Mouse (Mus musculus) heart, adult 2 months (tissue): ENCODE measurements around the gene Rnf168. TPM values are rescaled to one million over a fixed set of nuclear protein-coding genes. Genes with fewer than 3 reads are reported as not detected.

Source experiments
- DNase-seq, 2 experiments: peaks; one replicate each; pipeline ENCODE4 v3.0.0; 2021
- H3K27ac ChIP-seq: fragments of 200-600 bp; 2 replicates; pipeline ENCODE4 v1.8.1; 2022
- H3K27me3 ChIP-seq: fragments of 200-500 bp; 2 replicates; pipeline ENCODE4 v1.6.1; 2012; ENCODE audit warnings: mild to moderate bottlenecking, low read length, inconsistent platforms, mixed read lengths; ENCODE audit not compliant: control insufficient read depth, insufficient read depth
- H3K36me3 ChIP-seq: fragments of 200-500 bp; 2 replicates; pipeline ENCODE4 v1.6.1; 2012; ENCODE audit warnings: low read length, inconsistent platforms; ENCODE audit not compliant: control insufficient read depth, insufficient read depth
- H3K4me1 ChIP-seq: fragments of 200-500 bp; 2 replicates; pipeline ENCODE4 v1.6.1; 2011; ENCODE audit warnings: low read length; ENCODE audit not compliant: control insufficient read depth, insufficient read depth
- H3K4me3 ChIP-seq: fragments of 200-600 bp; 2 replicates; pipeline ENCODE4 v1.8.1; 2022
- H3K79me2 ChIP-seq: fragments of 200-500 bp; replicated peaks from 2 replicates; pipeline ENCODE4 v1.6.1; 2012; ENCODE audit warnings: mild to moderate bottlenecking, inconsistent platforms, low read length, moderate library complexity, mixed read lengths; ENCODE audit not compliant: control insufficient read depth, insufficient read depth
- H3K9ac ChIP-seq: fragments of 200-500 bp; 2 replicates; pipeline ENCODE4 v1.6.1; 2012; ENCODE audit warnings: low read depth, mild to moderate bottlenecking, control low read depth, inconsistent platforms, low read length, mixed read lengths
- CTCF ChIP-seq: fragments of 200-600 bp; IDR thresholded peaks from 2 replicates; pipeline ENCODE4 v1.8.1; 2022; ENCODE audit warnings: antibody characterized with exemption, mild to moderate bottlenecking, moderate library complexity
- EP300 ChIP-seq: fragments of 200-500 bp; IDR thresholded peaks from 2 replicates; pipeline ENCODE4 v1.6.1; 2011; ENCODE audit warnings: low read depth, low read length, control low read depth; ENCODE audit not compliant: insufficient read depth
- POLR2A ChIP-seq: fragments of 200-500 bp; IDR thresholded peaks from 2 replicates; pipeline ENCODE4 v1.6.1; 2011; ENCODE audit warnings: mild to moderate bottlenecking, low read depth, low read length, control low read depth; ENCODE audit not compliant: insufficient read depth
- WGBS: fragments of 180-500 bp; shearing (Covaris S2); methylation state at CpG from one replicate; pipeline ENCODE4 v1.1.7; 2018; 5-methylcytosine and 5-hydroxymethylcytosine counted together
- intact Hi-C: fragments of 180-260 bp; cut with DNase I; formaldehyde crosslinking; loops from one replicate; pipeline ENCODE4 v1.15.1; 2025
- polyA plus RNA-seq: library from polyadenylated mRNA; depleted of rRNA; stranded (reverse); fragments of >200 nt; gene quantifications from 2 replicates; pipeline ENCODE4 v1.2.3, GENCODE M21; 2012
- total RNA-seq, 2 experiments: library from RNA; stranded (reverse); gene quantifications; 2 replicates each; pipeline ENCODE4 v1.2.3; 2021

Gene Rnf168
- total and polyA plus RNA-seq, 3 experiments: 4.6 to 14.0 (median 12.2) TPM

DNA sequence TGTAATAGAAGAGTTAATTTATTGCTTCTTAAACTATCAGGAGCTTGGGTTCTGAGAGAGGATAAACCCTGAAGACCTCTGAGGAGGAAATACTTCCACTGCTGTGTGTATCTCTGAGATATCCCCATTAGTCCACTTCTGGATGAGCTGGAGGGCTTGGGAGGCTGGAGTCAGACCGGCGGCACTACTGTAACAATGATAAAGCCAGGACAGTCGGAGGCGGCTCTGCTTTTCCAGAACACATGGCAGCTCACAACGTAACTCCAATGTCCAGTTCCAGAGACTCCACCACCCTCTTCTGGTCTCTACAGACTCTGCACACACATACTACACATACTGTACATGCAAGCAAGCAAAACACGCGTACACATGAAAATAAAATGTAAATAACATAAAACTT lies 26.6 kb downstream of the Rnf168 start:
- 89% methylated on average over 7 of the region's 7 CpGs for WGBS
- TF ChIP-seq CTCF (no peak), POLR2A (no peak), EP300 (no peak)

DNA sequence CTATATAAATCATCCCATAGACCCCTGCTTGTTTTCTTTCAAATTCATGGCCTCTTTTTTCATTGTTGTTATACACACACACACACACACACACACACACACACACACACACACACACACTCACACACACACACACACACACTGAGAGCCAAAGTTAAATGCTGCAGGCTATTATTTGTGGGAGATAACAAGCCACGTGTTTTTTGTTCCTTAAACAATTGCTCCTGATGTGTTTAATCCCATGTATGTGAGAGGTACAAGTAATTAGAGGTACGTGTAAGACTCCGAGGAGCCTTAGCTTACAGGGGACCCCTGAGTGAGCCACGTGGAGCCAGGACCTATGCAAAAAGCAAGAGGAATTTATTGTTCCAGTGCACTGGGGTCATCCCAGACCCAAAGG lies 34.7 kb downstream of the Rnf168 start:
- 85% methylated on average over 4 of the region's 4 CpGs for WGBS
- Histone ChIP-seq H3K4me3 (no peak overlapping the region), H3K9ac (no peak overlapping the region), H3K36me3 (no peaks in the 10 kb centered on the region), H3K4me1 (no peaks in the 10 kb centered on the region), H3K27me3 (no peaks in the 10 kb centered on the region), H3K27ac (no peak overlapping the region), H3K79me2 (no peaks in the 10 kb centered on the region)
- no peak for TF ChIP-seq EP300
- no peak for TF ChIP-seq POLR2A
- TF ChIP-seq CTCF: no peak
- DNase-seq: no peak
- intact Hi-C loops: no loop called here

More for the DNA sequence above, 26.6 kb downstream of the Rnf168 start:
- H3K36me3 ChIP-seq: no peaks in the 10 kb centered on the region
- no peaks in the 10 kb centered on the region for H3K27me3 ChIP-seq
- no peak for DNase-seq
- no peaks in the 10 kb centered on the region for H3K79me2 ChIP-seq
- no peak overlapping the region for H3K9ac ChIP-seq
- H3K4me1 ChIP-seq: no peaks in the 10 kb centered on the region
- no peak overlapping the region for H3K27ac ChIP-seq
- no peak overlapping the region for H3K4me3 ChIP-seq
- intact Hi-C loops: no loop called here

DNA sequence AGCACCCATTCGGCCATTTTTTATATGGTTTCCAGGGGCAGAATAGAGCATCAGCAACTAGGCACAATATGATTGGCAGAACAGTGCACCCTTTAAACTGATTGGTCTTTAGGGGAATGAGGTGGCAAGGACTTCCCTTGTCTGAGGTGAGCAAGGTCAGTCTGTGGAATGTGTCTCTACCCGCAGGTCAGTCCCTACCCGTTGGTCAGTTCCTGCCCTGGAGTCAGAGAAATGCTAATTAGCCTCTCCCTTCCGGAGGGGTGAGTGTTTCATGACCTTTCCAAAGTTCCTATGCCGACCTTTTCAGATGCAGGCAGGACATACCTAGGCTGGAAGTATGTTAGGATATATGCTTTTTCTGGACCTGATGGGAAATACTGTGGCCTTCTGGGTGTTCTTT lies 35.1 kb downstream of the Rnf168 start:
- no peak for TF ChIP-seq CTCF
- no peak for TF ChIP-seq EP300
- no peak for TF ChIP-seq POLR2A
- no peaks in the 10 kb centered on the region for H3K36me3 ChIP-seq
- no peak overlapping the region for H3K9ac ChIP-seq
- no peaks in the 10 kb centered on the region for H3K4me1 ChIP-seq
- DNase-seq: no peak
- intact Hi-C loops: no loop called here
- H3K4me3 ChIP-seq: no peak overlapping the region
- no peaks in the 10 kb centered on the region for H3K79me2 ChIP-seq
- no peaks in the 10 kb centered on the region for H3K27me3 ChIP-seq
- H3K27ac ChIP-seq: no peak overlapping the region
- 55% methylated on average over 5 of the region's 5 CpGs for WGBS

DNA sequence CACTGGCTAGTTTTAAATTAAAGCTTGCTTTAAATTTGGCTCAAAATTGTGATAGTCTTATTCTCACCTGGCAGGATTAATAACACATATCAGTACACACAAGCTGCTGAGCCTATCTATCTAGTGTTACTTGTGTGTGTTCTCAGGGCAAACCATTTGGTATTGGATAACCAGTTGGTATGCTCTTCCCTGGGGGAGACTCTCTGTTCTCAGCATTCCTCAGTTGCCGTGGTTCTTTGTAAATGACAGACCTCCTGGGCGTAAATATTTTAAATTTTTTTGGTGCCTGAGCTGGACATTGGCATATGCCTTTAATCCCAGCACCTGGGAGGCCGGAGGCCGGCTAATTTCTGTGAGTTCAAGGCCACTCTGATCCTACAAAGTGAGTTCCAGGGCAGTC lies 35.6 kb downstream of the Rnf168 start:
- no peak overlapping the region for H3K27ac ChIP-seq
- H3K9ac ChIP-seq: no peak overlapping the region
- no peaks in the 10 kb centered on the region for H3K27me3 ChIP-seq
- H3K36me3 ChIP-seq: no peaks in the 10 kb centered on the region
- TF ChIP-seq CTCF (no peak), POLR2A (no peak), EP300 (no peak)
- DNase-seq: no peak
- no peak overlapping the region for H3K4me3 ChIP-seq
- WGBS: 89% methylated on average over 4 of the region's 4 CpGs
- intact Hi-C loops: no loop called here
- H3K4me1 ChIP-seq: no peaks in the 10 kb centered on the region
- no peaks in the 10 kb centered on the region for H3K79me2 ChIP-seq

DNA sequence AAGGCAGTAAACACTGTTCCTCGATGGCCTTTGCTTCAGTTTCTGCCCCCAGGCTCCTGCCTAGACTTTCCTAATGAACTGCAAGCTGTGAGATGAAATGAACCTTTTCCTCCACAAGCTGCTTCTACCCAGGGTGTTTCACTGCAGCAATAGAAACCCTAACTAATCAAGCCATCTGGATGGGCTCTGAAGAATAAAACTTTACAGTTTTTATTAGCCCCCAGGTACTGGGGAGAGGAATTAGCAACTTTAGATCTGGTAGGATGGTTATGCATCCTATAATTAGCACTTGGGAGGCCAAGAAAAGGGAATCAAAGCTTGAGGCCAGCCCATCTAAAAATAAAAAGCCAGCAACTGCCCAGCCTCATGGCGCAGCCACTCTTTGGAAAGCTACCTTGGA lies 39.3 kb downstream of the Rnf168 start:
- H3K36me3 ChIP-seq: no peaks in the 10 kb centered on the region
- intact Hi-C loops: no loop called here

DNA sequence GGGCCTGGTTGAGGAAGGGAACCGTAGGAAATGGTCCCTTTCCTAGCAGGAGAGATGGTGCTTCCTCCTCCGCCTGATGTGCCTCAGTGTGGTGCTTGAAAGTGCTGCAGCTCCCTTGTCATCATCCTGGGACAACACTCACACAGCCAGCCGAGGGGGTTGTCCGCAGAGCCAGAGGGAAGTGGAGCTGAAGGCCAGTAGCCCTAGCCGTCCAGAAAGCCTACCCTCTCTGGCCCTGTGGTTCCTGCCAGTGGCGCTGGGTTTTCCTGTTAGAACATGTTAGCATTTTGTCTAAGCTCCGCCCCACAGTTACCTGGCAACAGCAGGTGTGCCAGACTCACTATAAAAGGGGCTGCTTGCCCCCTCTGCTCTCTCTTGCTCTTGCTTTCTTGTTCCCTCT lies 46.7 kb downstream of the Rnf168 start:
- H3K27ac ChIP-seq: no peak overlapping the region
- H3K4me1 ChIP-seq: no peaks in the 10 kb centered on the region
- DNase-seq: no peak
- no peak overlapping the region for H3K9ac ChIP-seq
- H3K4me3 ChIP-seq: no peak overlapping the region
- no peak for TF ChIP-seq CTCF
- no peak for TF ChIP-seq POLR2A
- no peak for TF ChIP-seq EP300
- H3K27me3 ChIP-seq: no peaks in the 10 kb centered on the region
- WGBS: 24% methylated on average over 7 of the region's 7 CpGs
- H3K79me2 ChIP-seq: no peaks in the 10 kb centered on the region
- intact Hi-C loops: no loop called here
- H3K36me3 ChIP-seq: no peaks in the 10 kb centered on the region

More for the DNA sequence above, 39.3 kb downstream of the Rnf168 start:
- H3K4me1 ChIP-seq: no peaks in the 10 kb centered on the region
- no peaks in the 10 kb centered on the region for H3K79me2 ChIP-seq
- H3K9ac ChIP-seq: no peak overlapping the region
- no peak overlapping the region for H3K27ac ChIP-seq
- H3K4me3 ChIP-seq: no peak overlapping the region
- TF ChIP-seq CTCF (no peak), EP300 (no peak), POLR2A (no peak)
- 67% methylated on average over 2 of the region's 2 CpGs for WGBS
- DNase-seq: no peak
- no peaks in the 10 kb centered on the region for H3K27me3 ChIP-seq
